Mouse (Mus musculus): Measurements from ENCODE around the gene Trip10.

DNA sequence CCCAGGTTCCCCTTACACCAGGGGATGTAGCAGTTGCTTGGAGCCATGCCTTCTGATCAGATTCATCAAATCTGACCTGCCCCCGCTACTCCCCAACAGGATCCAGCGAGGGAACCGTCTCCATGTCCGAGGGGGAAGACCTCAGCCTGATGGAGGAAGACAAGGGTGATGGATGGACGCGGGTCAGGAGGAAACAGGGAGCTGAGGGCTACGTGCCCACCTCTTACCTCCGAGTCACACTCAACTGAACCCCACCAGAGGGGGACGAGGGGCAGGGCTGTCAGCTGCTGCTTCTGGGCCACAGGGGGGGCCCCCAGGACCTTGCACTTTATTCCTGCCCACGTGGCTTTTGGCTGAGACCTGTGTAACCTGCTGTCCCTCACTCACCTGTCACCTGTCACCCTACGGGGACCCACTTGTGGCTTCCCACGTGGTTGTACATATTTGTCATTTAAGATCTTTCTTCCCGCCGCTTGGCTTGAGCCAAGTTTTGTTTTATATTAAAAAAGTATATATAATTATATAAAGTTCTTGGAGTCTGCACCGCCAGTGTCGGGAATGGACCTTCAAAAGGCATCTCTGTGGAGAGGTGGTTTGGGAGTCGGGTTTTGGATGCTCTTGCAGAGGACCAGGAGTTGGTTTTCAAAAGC lies 13.8 kb downstream of the Trip10 start:
- TF ChIP-seq EP300 (IDR thresholded peaks at IDR 0.05; ENCODE audit: low read length) (no peak), CTCF (conservative IDR thresholded peaks at IDR 0.05 in 1 of 2, IDR thresholded peaks at IDR 0.05 in 1 of 2; ENCODE audit: low read depth in 2 of 2, low read length in 2 of 2) (no peak), POLR2A (IDR thresholded peaks at IDR 0.05; ENCODE audit: low read depth, low read length) (no peak), ZMIZ1 (IDR thresholded peaks at IDR 0.05; ENCODE audit: low read depth, low read length) (no peak), TCF12 (IDR thresholded peaks at IDR 0.05; ENCODE audit: low read depth, low read length) (no peak)
